Comparison of ENCODE assay signal across 8 mouse cellular contexts in the genomic region with DNA sequence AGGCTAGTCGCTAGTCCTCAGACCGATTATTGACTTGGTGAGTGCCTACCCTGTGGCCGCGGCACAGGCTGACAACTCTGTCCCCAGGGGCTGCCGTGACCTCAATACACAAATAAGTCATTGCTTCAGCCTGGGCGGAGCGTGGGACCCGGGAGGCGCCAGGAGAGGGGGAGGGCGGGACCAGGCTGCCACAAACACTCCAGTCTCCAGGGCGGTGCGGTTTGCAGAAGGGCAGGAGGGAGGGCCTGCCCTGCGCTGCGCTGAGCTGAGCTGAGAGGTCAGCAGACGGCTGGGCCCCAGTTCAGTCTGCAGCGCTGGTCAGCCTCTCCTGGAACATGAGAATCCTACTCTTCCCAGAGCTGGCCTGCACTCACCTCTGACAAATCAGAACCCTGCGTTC. TPM values are rescaled to one million over a fixed set of nuclear protein-coding genes. Genes with fewer than 3 reads are reported as not detected.
DNase-seq lines count a peak whose midpoint lies in the region; ATAC-seq and TF ChIP-seq lines count a peak whose summit lies in the region.

No protein-coding gene starts in this region.

- no peak for TF ChIP-seq CTCF in MEL (IDR thresholded peaks at IDR 0.05 in 2 of 3, conservative IDR thresholded peaks at IDR 0.05 in 1 of 3; ENCODE audit: control insufficient read depth in 1 of 3, insufficient read depth in 1 of 3, low read depth in 2 of 3, low read length in 3 of 3, poor library complexity in 1 of 3, severe bottlenecking in 1 of 3)
- no peak for TF ChIP-seq CTCF in forebrain, postnatal 0 days (IDR thresholded peaks at IDR 0.05; ENCODE audit: low read depth)
- TF ChIP-seq CTCF in layer of hippocampus, adult 2 months (conservative IDR thresholded peaks at IDR 0.05), result no peak
- no peak for TF ChIP-seq CTCF in lung, adult 2 months (IDR thresholded peaks at IDR 0.05; ENCODE audit: insufficient read depth, low read length)

- WGBS in forebrain, postnatal 0 days, result 2% methylated on average over 17 of the region's 17 CpGs
- 1% methylated on average over 17 of the region's 17 CpGs for WGBS in lung, adult 2 months

- DNase-seq in MEL (ENCODE audit: low read depth, low spot score), result peak; percentile 23
- DNase-seq in cerebellum, adult 11-12 months, result peak; percentile 93
- peak; percentile 50 for DNase-seq in forebrain, postnatal 0 days
- DNase-seq in heart, postnatal 36 days, result peak; percentile 86
- peak; percentile 66 to 67 for DNase-seq in layer of hippocampus, adult 2 months (ENCODE audit: low spot score in 2 of 2)
- peak; percentile 76 for DNase-seq in lung, adult 2 months
- DNase-seq in testis, postnatal 14 days (ENCODE audit: low spot score), result peak; percentile 64

- intact Hi-C loops in heart, postnatal 36 days (cut with DNase I), result no loop called here

- no peak overlapping the region for H3K27ac ChIP-seq in MEL (ENCODE audit: control insufficient read depth, low read depth, low read length)
- H3K27ac ChIP-seq in forebrain, postnatal 0 days (ENCODE audit: low read depth, low read length), result no peak overlapping the region
- peak overlapping the region; percentile 86 for H3K27ac ChIP-seq in layer of hippocampus, adult 2 months

- H3K4me1 ChIP-seq in MEL (ENCODE audit: control insufficient read depth in 1 of 2, insufficient read depth in 2 of 2, low read length in 2 of 2), result no peaks in the 10 kb centered on the region
- H3K4me1 ChIP-seq in forebrain, postnatal 0 days (ENCODE audit: insufficient read depth), result no peaks in the 10 kb centered on the region
- no peaks in the 10 kb centered on the region; the same call in 1 of the 2 replicates for H3K4me1 ChIP-seq in lung, adult 2 months (ENCODE audit: control insufficient read depth, insufficient read depth, low read length)

- H3K36me3 ChIP-seq in MEL (ENCODE audit: control insufficient read depth in 1 of 2, insufficient read depth in 2 of 2, low read length in 2 of 2), result no peaks in the 10 kb centered on the region
- H3K36me3 ChIP-seq in forebrain, postnatal 0 days (ENCODE audit: insufficient read depth), result no peaks in the 10 kb centered on the region

- no peak for TF ChIP-seq EP300 in MEL (IDR thresholded peaks at IDR 0.05; ENCODE audit: low read depth in 1 of 2, low read length in 2 of 2)

- no peak for TF ChIP-seq POLR2A in MEL (IDR thresholded peaks at IDR 0.05; ENCODE audit: control insufficient read depth in 1 of 2, insufficient read depth in 1 of 2, low read depth in 1 of 2, low read length in 2 of 2, poor library complexity in 1 of 2)
- peak; percentile 78; the same call in 1 of the 2 replicates for TF ChIP-seq POLR2A in lung, adult 2 months (IDR thresholded peaks at IDR 0.05; ENCODE audit: borderline replicate concordance, extremely low read depth, low read depth, low read length)

- peak overlapping the region; percentile 44 for H3K4me2 ChIP-seq in forebrain, postnatal 0 days (ENCODE audit: low read depth)

- peaks cover 0 to 7% of the 10 kb centered on the region in 2 experiments; a peak in 3 of 4 replicates for H3K27me3 ChIP-seq in MEL (ENCODE audit: control insufficient read depth in 1 of 2, insufficient read depth in 2 of 2, low read length in 2 of 2)
- no peaks in the 10 kb centered on the region for H3K27me3 ChIP-seq in forebrain, postnatal 0 days (ENCODE audit: insufficient read depth, low read length)

- TF ChIP-seq RAD21 in MEL (IDR thresholded peaks at IDR 0.05; ENCODE audit: low read depth, low read length), result no peak

- H3K79me2 ChIP-seq in MEL (ENCODE audit: control insufficient read depth, insufficient read depth, low read length, poor library complexity), result no peaks in the 10 kb centered on the region

- no peak overlapping the region for H3K9ac ChIP-seq in MEL (ENCODE audit: control insufficient read depth, low read depth, low read length, poor library complexity, severe bottlenecking)
- H3K9ac ChIP-seq in forebrain, postnatal 0 days, result peak overlapping the region; percentile 37; the same call in 1 of the 2 replicates

- no peak overlapping the region for H3K4me3 ChIP-seq in MEL (ENCODE audit: control insufficient read depth in 1 of 2, insufficient read depth in 1 of 2, low read depth in 2 of 2, low read length in 2 of 2)
- peak overlapping the region; percentile 11; the same call in 1 of the 2 replicates for H3K4me3 ChIP-seq in forebrain, postnatal 0 days (ENCODE audit: low read depth, low read length)
- peak overlapping the region; percentile 17 for H3K4me3 ChIP-seq in layer of hippocampus, adult 2 months
- H3K4me3 ChIP-seq in lung, adult 2 months (replicated peaks; ENCODE audit: extremely low read depth, low read depth, low read length), result peak overlapping the region; percentile 34

- peak; percentile 96 for ATAC-seq in forebrain, postnatal 0 days
- peak; percentile 54 for ATAC-seq in neutrophil, adult 5-6 weeks (ENCODE audit: extremely low read depth, insufficient number of reproducible peaks, low FRiP score, poor library complexity, severe bottlenecking)

- no peaks in the 10 kb centered on the region for H3K9me3 ChIP-seq in MEL (replicated peaks; ENCODE audit: insufficient read depth, low read length)
- no peaks in the 10 kb centered on the region for H3K9me3 ChIP-seq in forebrain, postnatal 0 days (ENCODE audit: low read length)

TF ChIP-seq in MEL, 35 proteins besides CTCF, POLR2A, EP300 and RAD21:
- TF ChIP-seq ZC3H11A (IDR thresholded peaks at IDR 0.05; ENCODE audit: low read depth, low read length), result no peak

RNA-seq across cellular contexts. Expression of gene Sept5, which starts 57.2 kb away (rescaled TPM):
- 7.4 and 8.3 TPM in 2 replicates for total RNA-seq in MEL (2012; rRNA removed)
- polyA plus RNA-seq in MEL (2012; ENCODE audit: insufficient read depth in 1 of 2, insufficient read length in 2 of 2, low read depth in 1 of 2, low replicate concordance in 2 of 2, missing spikeins in 1 of 2), result 10 to 100 TPM in 1 of 2 experiments, not detected in 1; 29.3 TPM
- total RNA-seq in forebrain, postnatal 0 days (2014; rRNA removed), result 372 and 373 TPM in 2 replicates
- 265 and 267 TPM in 2 replicates for polyA plus RNA-seq in forebrain, postnatal 0 days (2015; fragmentation: Nextera tagmentation; extraction: Ambion mirVana)
- total RNA-seq in heart, postnatal 36 days (2021), result 1 to 10 TPM; 3.7 to 3.8 TPM
- total RNA-seq in layer of hippocampus, adult 2 months (2021), result 100 to 1,000 TPM; 560 to 619 TPM
- 9.0 and 22.0 TPM in 2 replicates for polyA plus RNA-seq in lung, adult 2 months (2012; rRNA removed)
- total RNA-seq in neutrophil, adult 5-6 weeks (2017), result 2.2 and 3.6 TPM in 2 replicates

Comparison
In these comparisons a context has a peak if more than half of its experiments do, and no peak if none do; other contexts are left out.
1. DNase-seq: peak in every context shown above with its lines; median percentile 93 in cerebellum, adult 11-12 months; 86 in heart, postnatal 36 days; 76 in lung, adult 2 months; 66 in layer of hippocampus, adult 2 months; 64 in testis, postnatal 14 days; 50 in forebrain, postnatal 0 days; 23 in MEL.
2. H3K4me3 ChIP-seq: peak in forebrain, postnatal 0 days (single experiment), layer of hippocampus, adult 2 months (single experiment) and lung, adult 2 months (single experiment); none in MEL (0 of 2).
3. RNA of gene Sept5, which starts 57.2 kb away (total RNA-seq): 560 to 619 TPM in layer of hippocampus, adult 2 months and 372 to 373 TPM in forebrain, postnatal 0 days; 7.4 to 8.3 TPM in MEL, 3.7 to 3.8 TPM in heart, postnatal 36 days and 2.2 to 3.6 TPM in neutrophil, adult 5-6 weeks; every median in the first group is over 10 times any median in the second.